In genomic region chr4:120131441-120132220, GRCm38 (mm10) we compare ENCODE assay signal across 9 mouse cellular contexts. TPM values are rescaled to one million over a fixed set of nuclear protein-coding genes. Genes with fewer than 3 reads are reported as not detected.
A peak's percentile ranks its signal among the peaks of the same experiment; 100 is the strongest.
DNase-seq lines count a peak whose midpoint lies in the region; ATAC-seq and TF ChIP-seq lines count a peak whose summit lies in the region.
"Had no signal": no experiment of that assay in that cellular context is flagged by ENCODE, and none has a peak within 500 bp of the region (broad histone marks: within the 10 kb centered on the region; RNA-seq: fewer than 3 reads in every experiment).

No protein-coding gene starts in this region.

- DNase-seq in gastrocnemius, postnatal 4 days (ENCODE audit: low spot score in 2 of 2) = peak; percentile 45 to 65
- no peak for DNase-seq in gastrocnemius, adult 8-10 months (ENCODE audit: low spot score in 2 of 2)
- peak; percentile 7 for DNase-seq in ZHBTc4 (ENCODE audit: low read depth, low spot score)
- DNase-seq in heart, adult 8-10 months (ENCODE audit: low spot score) = peak; percentile 54
- DNase-seq in lung, embryonic 14.5 days = peak; percentile 79
- DNase-seq in spleen, postnatal 4 days (ENCODE audit: low spot score in 2 of 2) = no peak
- no peak for DNase-seq in forebrain, embryonic 10.5 days (ENCODE audit: extremely low spot score, low spot score)
- DNase-seq in left cerebral cortex, adult 8-10 months (ENCODE audit: low spot score in 2 of 2) = no peak

- H3K9me3 ChIP-seq in lung, embryonic 14.5 days (ENCODE audit: low read depth, low read length) = no peaks in the 10 kb centered on the region
- no peaks in the 10 kb centered on the region for H3K9me3 ChIP-seq in forebrain, embryonic 10.5 days
- H3K9me3 ChIP-seq: liver, embryonic 15.5 days had no signal

- ATAC-seq in lung, embryonic 14.5 days (ENCODE audit: insufficient read depth) = peak; percentile 26; the same call in 1 of the 2 replicates

- no peak overlapping the region for H3K27ac ChIP-seq in lung, embryonic 14.5 days (ENCODE audit: low read depth)
- H3K27ac ChIP-seq in forebrain, embryonic 10.5 days = no peak overlapping the region
- H3K27ac ChIP-seq: liver, embryonic 15.5 days had no signal

- no peak overlapping the region for H3K9ac ChIP-seq in lung, embryonic 14.5 days
- H3K9ac ChIP-seq: liver, embryonic 15.5 days had no signal

- 0 out of 2 replicates have a peak, but pooled peaks cover 3% of the 10 kb centered on the region for H3K4me1 ChIP-seq in lung, embryonic 14.5 days (ENCODE audit: insufficient read depth)
- H3K4me1 ChIP-seq in forebrain, embryonic 10.5 days = peaks cover 9% of the 10 kb centered on the region; the same call in 1 of the 2 replicates
- H3K4me1 ChIP-seq: liver, embryonic 15.5 days had no signal

- H3K36me3 ChIP-seq in lung, embryonic 14.5 days (ENCODE audit: insufficient read depth) = no peaks in the 10 kb centered on the region
- H3K36me3 ChIP-seq in forebrain, embryonic 10.5 days (replicated peaks) = no peaks in the 10 kb centered on the region
- H3K36me3 ChIP-seq: liver, embryonic 15.5 days had no signal

- H3K27me3 ChIP-seq in lung, embryonic 14.5 days (ENCODE audit: insufficient read depth, low read length) = no peaks in the 10 kb centered on the region
- no peaks in the 10 kb centered on the region for H3K27me3 ChIP-seq in forebrain, embryonic 10.5 days (ENCODE audit: poor library complexity, severe bottlenecking)
- H3K27me3 ChIP-seq: liver, embryonic 15.5 days had no signal

- TF ChIP-seq CTCF in lung, embryonic 14.5 days (IDR thresholded peaks at IDR 0.05; ENCODE audit: low read depth) = no peak

- no peak overlapping the region for H3K4me3 ChIP-seq in lung, embryonic 14.5 days (ENCODE audit: low read depth, low read length)
- no peak overlapping the region for H3K4me3 ChIP-seq in forebrain, embryonic 10.5 days
- H3K4me3 ChIP-seq: liver, embryonic 15.5 days had no signal

- 65% methylated on average over 24 of the region's 24 CpGs for WGBS in lung, embryonic 14.5 days
- 84% methylated on average over 24 of the region's 24 CpGs for WGBS in forebrain, embryonic 10.5 days

- no peak overlapping the region for H3K4me2 ChIP-seq in lung, embryonic 14.5 days
- H3K4me2 ChIP-seq: liver, embryonic 15.5 days had no signal

RNA-seq across cellular contexts. Expression of gene Edn2, which starts 29.4 kb away (rescaled TPM):
- not detected for total RNA-seq in gastrocnemius, postnatal 4 days (2021)
- total RNA-seq in gastrocnemius, adult 8-10 months (2022) = not detected
- total RNA-seq in heart, adult 8-10 months (2022) = not detected
- 0.34 and 0.78 TPM in 2 replicates for polyA plus RNA-seq in lung, embryonic 14.5 days (2014; fragmentation: Nextera tagmentation; extraction: Ambion mirVana)
- polyA plus RNA-seq in forebrain, embryonic 10.5 days (2016; fragmentation: Nextera tagmentation; extraction: Ambion mirVana) = not detected in 2 replicates
- total RNA-seq in left cerebral cortex, adult 8-10 months (2022) = under 1 TPM in 2 of 4 experiments, not detected in 2; 0.23 to 0.25 TPM
- polyA plus RNA-seq: liver, embryonic 15.5 days had no signal

Comparison
In these comparisons a context has a peak if more than half of its experiments do, and no peak if none do; other contexts are left out.
1. DNase-seq: peak in gastrocnemius, postnatal 4 days (2 of 2), ZHBTc4 (single experiment), heart, adult 8-10 months (single experiment) and lung, embryonic 14.5 days (single experiment); none in gastrocnemius, adult 8-10 months (0 of 2), spleen, postnatal 4 days (0 of 2), forebrain, embryonic 10.5 days (single experiment) and left cerebral cortex, adult 8-10 months (0 of 2).